Mouse (Mus musculus) MEL (cell line): ENCODE measurements around the gene Pttg1ip. TPM values are rescaled to one million over a fixed set of nuclear protein-coding genes. Genes with fewer than 3 reads are reported as not detected.

Experiments
- DNase-seq: peaks from one replicate; pipeline ENCODE4 v3.0.0; 2011; ENCODE audit warnings: low read depth, low spot score
- H3K27ac ChIP-seq: 2 replicates; pipeline ENCODE4 v1.5.1; 2012; ENCODE audit warnings: low read depth, mild to moderate bottlenecking, control low read depth, low read length, moderate library complexity; ENCODE audit not compliant: control insufficient read depth
- H3K27me3 ChIP-seq, 2 experiments: fragments of 150-350 bp in 1 of 2; sonication (generic) in 1 of 2; 2 replicates each; pipeline ENCODE4 v1.6.1; 2012; ENCODE audit warnings: low read length in 2 of 2, mild to moderate bottlenecking in 2 of 2, improper control_type of control experiment in 1 of 2, moderate library complexity in 1 of 2; ENCODE audit not compliant: insufficient read depth in 2 of 2, control insufficient read depth in 1 of 2
- H3K36me3 ChIP-seq, 2 experiments: 2 replicates each; pipeline ENCODE4 v1.6.1; 2012 to 2014; ENCODE audit warnings: low read length in 2 of 2, improper control_type of control experiment in 1 of 2, inconsistent platforms in 1 of 2, mild to moderate bottlenecking in 1 of 2; ENCODE audit not compliant: insufficient read depth in 2 of 2, control insufficient read depth in 1 of 2
- H3K4me1 ChIP-seq, 2 experiments: fragments of 150-350 bp in 1 of 2; sonication (generic) in 1 of 2; 2 replicates each; pipeline ENCODE4 v1.6.1; 2012; ENCODE audit warnings: low read length in 2 of 2, improper control_type of control experiment in 1 of 2, mild to moderate bottlenecking in 1 of 2; ENCODE audit not compliant: insufficient read depth in 2 of 2, control insufficient read depth in 1 of 2
- H3K4me3 ChIP-seq, 2 experiments: fragments of 150-350 bp in 1 of 2; sonication (generic) in 1 of 2; 2 replicates each; pipeline ENCODE4 v1.5.1; 2012; ENCODE audit warnings: low read depth in 2 of 2, low read length in 2 of 2, mild to moderate bottlenecking in 2 of 2, moderate library complexity in 2 of 2, control low read depth in 1 of 2, improper control_type of control experiment in 1 of 2; ENCODE audit not compliant: control insufficient read depth in 1 of 2, insufficient read depth in 1 of 2
- H3K79me2 ChIP-seq: 2 replicates; pipeline ENCODE4 v1.6.1; 2012; ENCODE audit warnings: mild to moderate bottlenecking, low read length, moderate library complexity; ENCODE audit not compliant: control insufficient read depth, poor library complexity, insufficient read depth
- H3K9ac ChIP-seq: 2 replicates; pipeline ENCODE4 v1.6.1; 2012; ENCODE audit warnings: low read depth, mild to moderate bottlenecking, control low read depth, low read length, moderate library complexity; ENCODE audit not compliant: control insufficient read depth, poor library complexity, severe bottlenecking
- H3K9me3 ChIP-seq: fragments of 150-350 bp; sonication (generic); replicated peaks from 2 replicates; pipeline ENCODE4 v1.6.1; 2012; ENCODE audit warnings: mild to moderate bottlenecking, low read length, improper control_type of control experiment, moderate library complexity; ENCODE audit not compliant: insufficient read depth
- BHLHE40 ChIP-seq: IDR thresholded peaks from 2 replicates; pipeline ENCODE4 v1.6.1; 2012; ENCODE audit warnings: low read depth, mild to moderate bottlenecking, inconsistent platforms, low read length, improper control_type of control experiment, borderline replicate concordance
- CHD1 ChIP-seq: IDR thresholded peaks from 2 replicates; pipeline ENCODE4 v1.6.1; 2012; ENCODE audit warnings: low read depth, mild to moderate bottlenecking, inconsistent platforms, low read length, improper control_type of control experiment
- CHD2 ChIP-seq: IDR thresholded peaks from 2 replicates; pipeline ENCODE4 v1.6.1; 2011; ENCODE audit warnings: low read length, improper control_type of control experiment
- CTCF ChIP-seq, 3 experiments: IDR thresholded peaks in 2 of 3; conservative IDR thresholded peaks in 1 of 3; 2 replicates each; pipeline ENCODE4 v1.5.1; 2011 to 2012; ENCODE audit warnings: low read length in 3 of 3, low read depth in 2 of 3, mild to moderate bottlenecking in 2 of 3, improper control_type of control experiment in 1 of 3, inconsistent platforms in 1 of 3, mixed read lengths in 1 of 3, moderate library complexity in 1 of 3; ENCODE audit not compliant: control insufficient read depth in 1 of 3, insufficient read depth in 1 of 3, poor library complexity in 1 of 3, severe bottlenecking in 1 of 3
- E2F4 ChIP-seq: IDR thresholded peaks from 2 replicates; pipeline ENCODE4 v1.6.1; 2011; ENCODE audit warnings: low read depth, low read length, improper control_type of control experiment, borderline replicate concordance
- ELF1 ChIP-seq: IDR thresholded peaks from 2 replicates; pipeline ENCODE4 v1.6.1; 2014; ENCODE audit warnings: low read depth, mild to moderate bottlenecking, inconsistent platforms, low read length, improper control_type of control experiment, moderate library complexity
- EP300 ChIP-seq, 2 experiments: IDR thresholded peaks; 2 replicates each; pipeline ENCODE4 v1.6.1; 2011; ENCODE audit warnings: improper control_type of control experiment in 2 of 2, low read length in 2 of 2, low read depth in 1 of 2, mild to moderate bottlenecking in 1 of 2
- ETS1 ChIP-seq: IDR thresholded peaks from 2 replicates; pipeline ENCODE4 v1.6.1; 2012; ENCODE audit warnings: low read depth, mild to moderate bottlenecking, inconsistent platforms, low read length, improper control_type of control experiment, moderate library complexity
- GABPA ChIP-seq: IDR thresholded peaks from 2 replicates; pipeline ENCODE4 v1.6.1; 2012; ENCODE audit warnings: low read depth, mild to moderate bottlenecking, inconsistent platforms, low read length, improper control_type of control experiment, moderate library complexity
- GATA1 ChIP-seq: IDR thresholded peaks from 2 replicates; pipeline ENCODE4 v1.6.1; 2011; ENCODE audit warnings: low read depth, low read length, improper control_type of control experiment
- HCFC1 ChIP-seq: IDR thresholded peaks from 2 replicates; pipeline ENCODE4 v1.6.1; 2012; ENCODE audit warnings: low read depth, mild to moderate bottlenecking, inconsistent platforms, low read length, improper control_type of control experiment, moderate library complexity
- JUND ChIP-seq: IDR thresholded peaks from 2 replicates; pipeline ENCODE4 v1.6.1; 2011; ENCODE audit warnings: low read depth, mild to moderate bottlenecking, improper control_type of control experiment, low read length
- MAFK ChIP-seq: IDR thresholded peaks from 2 replicates; pipeline ENCODE4 v1.6.1; 2011; ENCODE audit warnings: low read depth, mild to moderate bottlenecking, low read length, improper control_type of control experiment, borderline replicate concordance
- MAX ChIP-seq: IDR thresholded peaks from 2 replicates; pipeline ENCODE4 v1.6.1; 2011; ENCODE audit warnings: low read length, improper control_type of control experiment
- MAZ ChIP-seq: IDR thresholded peaks from 2 replicates; pipeline ENCODE4 v1.6.1; 2012; ENCODE audit warnings: low read depth, mild to moderate bottlenecking, inconsistent platforms, low read length, improper control_type of control experiment
- MEF2A ChIP-seq: IDR thresholded peaks from 2 replicates; pipeline ENCODE4 v1.6.1; 2014; ENCODE audit warnings: low read depth, mild to moderate bottlenecking, inconsistent platforms, low read length, improper control_type of control experiment; ENCODE audit not compliant: poor library complexity, insufficient replicate concordance, severe bottlenecking; ENCODE audit errors: extremely low read depth
- MXI1 ChIP-seq: IDR thresholded peaks from 2 replicates; pipeline ENCODE4 v1.6.1; 2011; ENCODE audit warnings: mild to moderate bottlenecking, low read depth, low read length, improper control_type of control experiment
- MYB ChIP-seq: IDR thresholded peaks from 2 replicates; pipeline ENCODE4 v1.6.1; 2011; ENCODE audit warnings: mild to moderate bottlenecking, low read depth, low read length, improper control_type of control experiment
- NELFE ChIP-seq: IDR thresholded peaks from 2 replicates; pipeline ENCODE4 v1.6.1; 2011; ENCODE audit warnings: low read depth, low read length, improper control_type of control experiment
- NRF1 ChIP-seq: IDR thresholded peaks from 2 replicates; pipeline ENCODE4 v1.6.1; 2014; ENCODE audit warnings: low read depth, mild to moderate bottlenecking, inconsistent platforms, low read length, improper control_type of control experiment, moderate library complexity; ENCODE audit not compliant: poor library complexity, insufficient read depth, severe bottlenecking
- POLR2A ChIP-seq, 2 experiments: IDR thresholded peaks; 2 replicates each; pipeline ENCODE4 v1.6.1; 2011 to 2012; ENCODE audit warnings: low read length in 2 of 2, mild to moderate bottlenecking in 2 of 2, control low read depth in 1 of 2, improper control_type of control experiment in 1 of 2, low read depth in 1 of 2, moderate library complexity in 1 of 2; ENCODE audit not compliant: control insufficient read depth in 1 of 2, insufficient read depth in 1 of 2, poor library complexity in 1 of 2
- POLR2AphosphoS2 ChIP-seq: IDR thresholded peaks from 2 replicates; pipeline ENCODE4 v1.6.1; 2011; ENCODE audit warnings: low read length, improper control_type of control experiment
- POLR2AphosphoS5 ChIP-seq: IDR thresholded peaks from 2 replicates; pipeline ENCODE4 v1.6.1; 2012; ENCODE audit warnings: low read depth, borderline replicate concordance, mild to moderate bottlenecking, inconsistent platforms, low read length, moderate library complexity, mixed read lengths
- RAD21 ChIP-seq: IDR thresholded peaks from 2 replicates; pipeline ENCODE4 v1.6.1; 2011; ENCODE audit warnings: mild to moderate bottlenecking, low read depth, low read length, improper control_type of control experiment
- RCOR1 ChIP-seq: IDR thresholded peaks from 2 replicates; pipeline ENCODE4 v1.6.1; 2012; ENCODE audit warnings: low read depth, mild to moderate bottlenecking, inconsistent platforms, low read length, improper control_type of control experiment
- SIN3A ChIP-seq: IDR thresholded peaks from 2 replicates; pipeline ENCODE4 v1.6.1; 2012; ENCODE audit warnings: low read length, improper control_type of control experiment, inconsistent platforms
- SMC3 ChIP-seq: IDR thresholded peaks from 2 replicates; pipeline ENCODE4 v1.6.1; 2011; ENCODE audit warnings: low read depth, low read length, improper control_type of control experiment
- TAL1 ChIP-seq: IDR thresholded peaks from 2 replicates; pipeline ENCODE4 v1.6.1; 2012; ENCODE audit warnings: mild to moderate bottlenecking, inconsistent platforms, low read length, moderate library complexity, mixed read lengths
- TBP ChIP-seq: IDR thresholded peaks from 2 replicates; pipeline ENCODE4 v1.8.0; 2011; ENCODE audit warnings: low read depth, low read length, improper control_type of control experiment
- TCF12 ChIP-seq: IDR thresholded peaks from 2 replicates; pipeline ENCODE4 v1.6.1; 2014; ENCODE audit warnings: low read depth, mild to moderate bottlenecking, inconsistent platforms, low read length, improper control_type of control experiment, moderate library complexity
- USF1 ChIP-seq: IDR thresholded peaks from 2 replicates; pipeline ENCODE4 v1.6.1; 2014; ENCODE audit warnings: low read depth, mild to moderate bottlenecking, inconsistent platforms, low read length, improper control_type of control experiment, moderate library complexity
- ZC3H11A ChIP-seq: IDR thresholded peaks from 2 replicates; pipeline ENCODE4 v1.6.1; 2012; ENCODE audit warnings: low read depth, mild to moderate bottlenecking, inconsistent platforms, low read length, improper control_type of control experiment
- ZKSCAN1 ChIP-seq: IDR thresholded peaks from 2 replicates; pipeline ENCODE4 v1.6.1; 2012; ENCODE audit warnings: low read depth, mild to moderate bottlenecking, inconsistent platforms, low read length, improper control_type of control experiment, moderate library complexity
- ZMIZ1 ChIP-seq: IDR thresholded peaks from 2 replicates; pipeline ENCODE4 v1.6.1; 2012; ENCODE audit warnings: low read depth, mild to moderate bottlenecking, inconsistent platforms, low read length, improper control_type of control experiment, moderate library complexity
- ZNF384 ChIP-seq: IDR thresholded peaks from 2 replicates; pipeline ENCODE4 v1.6.1; 2012; ENCODE audit warnings: low read depth, mild to moderate bottlenecking, inconsistent platforms, low read length, improper control_type of control experiment
- polyA plus RNA-seq, 2 experiments: library from polyadenylated mRNA; stranded (reverse) in 1 of 2; unstranded in 1 of 2; fragments of >175 nt in 1 of 2; fragments of >200 nt in 1 of 2; gene quantifications; 2 replicates each; pipeline versions ENCODE4 v1.2.1 to v1.2.4; 2012; ENCODE audit warnings: low replicate concordance in 2 of 2, low read depth in 1 of 2; ENCODE audit not compliant: insufficient read length in 2 of 2, insufficient read depth in 1 of 2, missing spikeins in 1 of 2
- total RNA-seq: library from RNA; depleted of rRNA; stranded (reverse); fragments of 300-350 nt; gene quantifications from 2 replicates; pipeline ENCODE4 v1.2.3, GENCODE M21; 2012; rRNA removed

Pttg1ip gene
- 41.1 and 50.4 TPM in 2 replicates for total RNA-seq
- 10 to 100 TPM in 1 of 2 experiments, not detected in 1; 53.1 TPM for polyA plus RNA-seq

- H3K79me2 ChIP-seq = peaks cover 20% of the 10 kb centered on the region
- peak within 1 kb of the TSS; percentile 87 for H3K9ac ChIP-seq
- H3K27ac ChIP-seq = peak within 1 kb of the TSS; percentile 76
- H3K9me3 ChIP-seq = no peaks in the 10 kb centered on the region
- no peaks in the 10 kb centered on the region for H3K27me3 ChIP-seq
- H3K4me3 ChIP-seq = peak within 1 kb of the TSS; percentile 84 to 91
- peaks cover 0 to 22% of the 10 kb centered on the region in 2 experiments; a peak in 2 of 4 replicates for H3K36me3 ChIP-seq
- peak; percentile 98 for DNase-seq
- peaks cover 9 to 26% of the 10 kb centered on the region in 2 experiments for H3K4me1 ChIP-seq
- no peak for TF ChIP-seq MYB
- no peak for TF ChIP-seq EP300 (IDR thresholded peaks at IDR 0.05; ENCODE audit: low read depth in 1 of 2, low read length in 2 of 2)
- no peak for TF ChIP-seq BHLHE40
- TF ChIP-seq POLR2AphosphoS5 = no peak
- TF ChIP-seq MAX = no peak; the same call in 1 of the 2 replicates
- TF ChIP-seq NELFE = peak; percentile 89
- no peak for TF ChIP-seq ETS1
- no peak for TF ChIP-seq ZNF384
- peak; percentile 84 to 92 for TF ChIP-seq POLR2A (IDR thresholded peaks at IDR 0.05; ENCODE audit: control insufficient read depth in 1 of 2, insufficient read depth in 1 of 2, low read depth in 1 of 2, low read length in 2 of 2, poor library complexity in 1 of 2)
- TF ChIP-seq POLR2AphosphoS2 = peak; percentile 94
- no peak for TF ChIP-seq MEF2A
- no peak; the same call in 1 of the 2 replicates for TF ChIP-seq CHD1
- TF ChIP-seq MXI1 = peak; percentile 65; the same call in 1 of the 2 replicates
- TF ChIP-seq CHD2 = no peak
- TF ChIP-seq TAL1 = no peak
- TF ChIP-seq E2F4 = no peak
- peak; percentile 72 for TF ChIP-seq HCFC1
- TF ChIP-seq SIN3A = no peak; the same call in 1 of the 2 replicates
- TF ChIP-seq JUND = no peak
- peak; percentile 80; the same call in 1 of the 2 replicates for TF ChIP-seq ZMIZ1
- TF ChIP-seq RAD21 = no peak
- peak; percentile 94 for TF ChIP-seq NRF1
- TF ChIP-seq ZC3H11A = no peak
- no peak for TF ChIP-seq SMC3
- TF ChIP-seq TCF12 = peak; percentile 59
- TF ChIP-seq MAFK = no peak
- 0 out of 2 replicates have a peak, but pooled peaks have one; percentile 29 for TF ChIP-seq USF1
- TF ChIP-seq ZKSCAN1 = 0 out of 2 replicates have a peak, but pooled peaks have one; percentile 3
- no peak for TF ChIP-seq RCOR1
- peak; percentile 72; the same call in 1 of the 2 replicates for TF ChIP-seq MAZ
- TF ChIP-seq GABPA = no peak
- no peak for TF ChIP-seq GATA1
- TF ChIP-seq TBP = peak; percentile 87
- no peak for TF ChIP-seq CTCF (IDR thresholded peaks at IDR 0.05 in 2 of 3, conservative IDR thresholded peaks at IDR 0.05 in 1 of 3; ENCODE audit: control insufficient read depth in 1 of 3, insufficient read depth in 1 of 3, low read depth in 2 of 3, low read length in 3 of 3, poor library complexity in 1 of 3, severe bottlenecking in 1 of 3)
- TF ChIP-seq ELF1 = no peak
Measured at GRCm38 (mm10) chr10:77581408-77582284, at the start of gene Pttg1ip. TSS of gene Pttg1ip (plus strand) at chr10:77581720.
